Mouse (Mus musculus) frontal cortex, postnatal 25 days (tissue): ENCODE results near the gene Ccdc187.

Source experiments
- DNase-seq, 2 experiments: peaks; one replicate each; pipeline ENCODE4 v3.0.0; 2022; ENCODE audit warnings: low spot score in 2 of 2

Gene Ccdc187

DNA sequence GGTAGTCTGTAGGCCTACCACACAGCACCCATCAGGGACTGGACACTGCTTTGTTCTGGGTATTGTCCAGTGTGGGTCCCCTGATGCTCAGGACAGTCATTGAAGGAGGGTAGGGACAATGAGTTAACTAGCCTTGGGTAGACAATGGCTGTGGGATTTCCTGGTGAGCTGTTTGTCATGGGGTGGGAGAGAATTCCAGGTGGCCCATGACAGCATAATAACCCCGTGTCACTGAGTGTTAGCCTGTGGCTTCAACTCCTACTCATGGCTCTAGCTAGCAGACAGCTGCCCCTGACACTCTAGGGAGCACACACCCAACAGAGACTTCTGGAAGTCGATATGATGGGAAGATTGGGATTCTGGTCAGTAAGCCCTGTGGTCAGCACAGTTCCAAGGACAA is at the start of gene Ccdc187:
Gene Ccdc187 (minus strand): TSS at position 101 of the 400 bp plus-strand sequence.
- DNase-seq, result no peak

GRCm38 (mm10) chr2:26342609-26343490 is 48.5 kb upstream of the Ccdc187 start:
- no peak for DNase-seq

- DNase-seq, result peak; percentile 55 to 59
Measured at GRCm38 (mm10) chr2:26342044-26342443, 47.7 kb upstream of the Ccdc187 start.

DNA sequence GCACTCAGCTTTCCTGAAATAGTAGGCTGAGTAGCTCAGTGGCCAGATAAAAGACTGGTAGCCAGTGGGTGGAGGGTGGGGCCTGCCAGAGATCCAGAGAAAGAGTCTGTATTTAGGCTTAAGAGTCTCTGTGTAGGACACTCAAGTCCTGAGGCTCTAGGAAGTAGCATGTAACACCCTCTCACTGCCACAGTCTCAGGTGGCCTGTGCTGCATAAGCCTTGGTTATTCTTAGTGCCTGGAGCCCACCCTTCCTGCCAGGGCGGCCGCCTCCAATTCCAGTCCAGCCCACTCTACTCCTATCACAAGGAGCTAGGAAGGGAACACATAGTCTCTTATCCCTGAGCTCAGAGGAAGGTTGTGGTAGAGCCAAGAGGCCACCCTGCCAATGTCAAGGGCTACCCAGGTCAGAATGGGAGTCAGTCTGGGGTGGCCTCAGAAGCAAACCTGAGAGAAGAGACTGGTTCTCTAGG is 47.2 kb upstream of the Ccdc187 start:
- peak in 1 of 2 experiments; percentile 43 for DNase-seq

DNA sequence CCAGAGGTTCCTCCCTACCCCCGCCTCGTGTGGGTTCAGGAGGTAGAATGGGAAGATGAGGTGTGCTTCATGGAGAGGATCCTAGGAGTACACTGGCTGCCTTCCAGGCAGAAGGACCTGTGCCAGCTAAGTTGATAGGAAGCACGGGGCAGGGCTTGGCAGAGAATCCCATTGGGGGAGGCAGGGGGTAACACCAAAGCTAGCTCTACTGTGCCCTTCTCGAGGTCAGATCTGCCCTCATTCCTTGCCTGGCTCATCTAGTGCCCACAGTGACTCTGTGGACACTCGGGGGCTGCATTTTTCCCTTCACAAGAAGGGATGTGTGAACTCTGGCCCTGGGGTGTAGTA is 44.8 kb upstream of the Ccdc187 start:
- DNase-seq, result no peak

DNA sequence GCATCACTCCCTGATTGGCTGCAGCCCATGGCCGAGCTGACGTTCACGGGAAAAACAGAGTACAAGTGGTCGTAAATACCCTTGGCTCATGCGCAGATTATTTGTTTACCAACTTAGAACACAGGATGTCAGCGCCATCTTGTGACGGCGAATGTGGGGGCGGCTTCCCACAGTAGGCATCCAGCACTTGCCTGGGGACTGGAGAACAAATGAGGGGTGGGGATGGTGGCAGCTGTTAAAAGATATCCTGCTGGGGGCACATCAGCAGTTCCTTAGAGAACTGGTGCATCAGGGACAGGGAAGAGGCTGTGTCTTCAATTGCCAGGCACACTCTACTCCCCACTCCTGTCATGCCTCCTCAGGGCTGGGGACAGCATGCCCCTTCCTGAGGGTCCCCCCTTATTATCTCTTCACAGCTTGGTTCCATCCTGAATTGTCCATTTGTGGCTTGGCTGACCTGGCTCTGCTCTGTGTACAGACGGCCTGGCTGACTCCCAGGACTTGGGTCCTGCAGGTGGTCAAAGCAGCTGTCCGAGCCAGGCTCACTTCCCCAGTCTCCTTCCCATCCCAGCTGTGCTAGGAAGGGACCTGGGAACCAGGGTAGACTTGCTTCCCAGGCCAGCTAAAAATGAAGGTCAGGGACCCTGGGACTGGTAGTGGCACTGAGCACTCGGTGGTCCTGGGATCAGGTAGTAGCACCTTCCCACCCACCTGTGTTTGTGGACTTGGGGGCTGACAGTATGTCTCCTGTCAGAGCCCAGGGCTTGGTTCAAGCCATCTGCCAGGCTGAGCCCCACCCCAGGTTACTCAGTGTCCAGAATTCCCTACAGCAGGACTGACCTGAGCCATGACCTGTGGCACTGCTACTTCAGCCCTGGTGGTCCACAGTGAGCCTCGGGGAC is 44.2 kb upstream of the Ccdc187 start:
- DNase-seq, result no peak

- no peak for DNase-seq
Measured at GRCm38 (mm10) chr2:26330702-26331101, 36.3 kb upstream of the Ccdc187 start.

DNA sequence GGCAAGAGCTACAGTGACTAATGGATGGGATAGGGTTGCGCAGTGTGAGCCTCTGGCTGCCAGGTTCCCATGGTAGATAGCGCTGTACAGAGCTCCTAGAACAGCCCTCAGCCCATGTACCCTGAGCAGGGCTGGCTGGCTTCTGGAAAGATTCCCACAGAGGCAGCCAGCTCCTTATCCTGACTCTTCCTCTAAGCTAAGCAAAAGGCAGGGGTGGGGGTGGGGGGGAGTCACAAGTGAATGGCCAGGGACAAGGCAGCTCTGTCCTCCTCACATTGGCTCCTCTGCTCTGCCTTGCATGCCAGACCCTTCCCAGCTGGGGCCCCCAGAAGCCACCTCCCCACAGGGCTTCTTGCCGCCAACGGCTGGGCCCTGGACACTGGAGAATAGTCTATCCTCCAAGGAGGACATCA is 35.7 kb upstream of the Ccdc187 start:
- DNase-seq, result no peak

DNA sequence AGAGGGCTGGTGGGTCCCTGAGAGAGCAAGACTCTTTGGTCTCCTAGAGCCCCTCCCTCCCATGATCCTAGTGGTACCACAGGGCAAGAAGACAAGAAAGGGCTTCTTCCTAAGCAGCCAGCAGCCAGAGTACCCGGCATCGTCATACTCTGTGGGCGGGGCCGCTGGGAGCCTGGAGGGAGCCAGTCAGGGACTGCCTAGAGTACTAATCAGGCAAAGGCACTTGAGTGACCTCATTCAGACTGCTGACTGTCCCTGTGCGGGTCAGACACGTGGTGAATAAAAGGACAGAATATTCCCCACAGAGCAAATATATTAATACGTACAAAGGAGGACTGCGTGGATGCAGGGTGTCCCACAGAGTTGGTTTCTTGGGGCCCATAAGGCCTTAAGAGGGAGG is 35.0 kb upstream of the Ccdc187 start:
- peak in 1 of 2 experiments; percentile 15 for DNase-seq

GRCm38 (mm10) chr2:26327852-26328251 is 33.5 kb upstream of the Ccdc187 start:
- DNase-seq, result no peak

DNA sequence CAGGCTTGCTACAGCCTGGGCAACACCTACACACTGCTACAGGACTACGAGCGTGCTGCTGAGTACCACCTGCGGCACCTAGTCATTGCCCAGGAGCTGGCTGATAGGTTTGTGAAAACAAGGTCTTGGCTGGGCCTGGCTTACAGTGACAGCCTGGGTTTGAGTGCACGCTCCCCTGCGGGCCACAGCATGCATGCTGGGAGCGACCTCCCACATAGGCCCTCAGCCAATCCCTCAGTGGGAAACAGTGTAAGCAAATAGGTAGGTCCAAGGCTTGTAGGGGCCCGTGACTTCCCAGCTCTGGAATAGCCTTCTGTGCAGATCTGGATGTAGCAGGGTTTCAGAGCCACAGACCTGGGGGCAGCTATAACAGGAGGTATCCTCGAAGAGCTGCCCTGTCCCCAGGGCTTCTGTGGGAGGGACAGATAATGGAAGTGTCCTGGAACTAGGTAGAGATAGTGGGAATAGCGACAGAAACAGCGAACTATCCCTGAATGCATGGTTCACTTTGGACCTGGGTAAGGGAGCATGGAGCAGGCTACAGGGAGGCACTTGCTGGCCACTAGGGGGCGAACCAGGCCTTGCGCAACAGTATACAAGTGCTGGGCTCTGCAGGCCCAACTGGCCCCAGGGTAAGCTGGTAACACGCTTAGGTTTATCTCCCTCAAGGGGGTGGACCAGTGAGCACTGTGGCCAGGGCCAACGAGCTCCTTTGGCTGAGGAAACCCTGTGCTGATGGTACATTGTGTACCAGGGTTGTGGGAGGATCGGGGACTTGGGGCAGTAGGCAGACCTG is 31.2 kb upstream of the Ccdc187 start:
- DNase-seq, result peak in 1 of 2 experiments; percentile 29

DNA sequence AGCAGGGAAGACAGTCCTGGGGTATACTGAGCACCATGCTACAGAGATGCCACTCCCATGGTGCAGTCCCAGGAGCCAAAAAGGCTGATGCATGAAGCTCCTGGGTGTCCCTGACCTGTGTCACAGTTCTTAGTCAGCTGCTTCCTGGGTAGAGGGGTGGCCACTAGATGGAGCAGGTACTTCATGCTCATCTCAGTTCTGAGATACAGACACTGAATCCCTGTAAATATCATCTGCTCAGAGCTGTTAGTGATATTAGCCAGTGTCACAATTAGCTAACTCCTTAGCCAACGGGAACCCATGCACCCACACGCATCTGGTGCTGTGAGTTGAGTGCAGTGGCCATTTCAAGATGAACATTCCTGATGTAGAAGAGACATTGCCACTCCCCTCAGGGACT is 30.6 kb upstream of the Ccdc187 start:
- no peak for DNase-seq

- no peak for DNase-seq
Measured at GRCm38 (mm10) chr2:26323589-26324325, 29.4 kb upstream of the Ccdc187 start.

DNA sequence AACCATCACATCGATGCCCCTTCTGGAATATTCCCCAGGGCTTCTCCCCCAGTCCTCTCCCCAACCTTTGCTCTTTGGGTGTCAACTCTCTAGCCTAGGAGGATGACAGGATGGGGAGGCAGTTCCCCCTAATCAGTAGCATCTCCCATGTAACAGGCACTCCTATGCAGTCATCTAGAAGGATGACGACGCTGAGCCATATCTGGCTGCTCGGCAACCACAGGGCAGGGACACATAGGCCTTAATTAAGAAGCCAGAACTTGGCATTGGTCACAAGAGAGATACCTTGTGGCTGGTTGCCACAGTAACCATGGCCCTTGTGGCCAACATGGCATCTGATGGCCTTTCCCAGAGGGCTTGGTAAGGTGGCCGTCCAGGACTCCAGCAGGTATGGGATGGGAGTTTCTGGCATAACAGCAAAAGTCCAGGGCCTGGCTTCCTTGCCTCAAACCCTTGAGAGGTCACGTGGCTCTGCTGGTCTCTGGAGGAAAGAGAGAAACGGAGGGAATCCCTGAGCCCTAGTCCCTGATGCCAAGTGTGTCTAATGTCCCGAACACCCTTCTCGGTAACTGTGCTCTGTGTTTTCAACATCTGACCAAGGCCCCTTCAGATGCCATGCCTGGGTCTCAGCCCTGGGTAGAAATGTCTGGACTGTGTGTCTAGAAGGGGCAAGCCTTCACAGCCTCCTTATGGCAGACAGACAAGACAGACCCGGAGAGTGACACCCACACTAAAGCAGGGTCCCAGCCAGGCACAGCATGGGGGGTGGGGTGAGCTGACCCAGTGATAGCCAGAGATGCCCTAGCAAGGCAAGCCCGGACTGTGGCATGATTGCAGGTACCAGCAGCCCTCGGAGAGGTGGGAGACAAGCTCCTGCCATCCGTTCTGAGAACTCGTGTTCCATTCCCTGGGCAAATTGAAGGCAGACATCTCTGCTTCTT is 26.2 kb upstream of the Ccdc187 start:
- no peak for DNase-seq

- DNase-seq, result no peak
Measured at GRCm38 (mm10) chr2:26319519-26320244, 25.3 kb upstream of the Ccdc187 start.

DNA sequence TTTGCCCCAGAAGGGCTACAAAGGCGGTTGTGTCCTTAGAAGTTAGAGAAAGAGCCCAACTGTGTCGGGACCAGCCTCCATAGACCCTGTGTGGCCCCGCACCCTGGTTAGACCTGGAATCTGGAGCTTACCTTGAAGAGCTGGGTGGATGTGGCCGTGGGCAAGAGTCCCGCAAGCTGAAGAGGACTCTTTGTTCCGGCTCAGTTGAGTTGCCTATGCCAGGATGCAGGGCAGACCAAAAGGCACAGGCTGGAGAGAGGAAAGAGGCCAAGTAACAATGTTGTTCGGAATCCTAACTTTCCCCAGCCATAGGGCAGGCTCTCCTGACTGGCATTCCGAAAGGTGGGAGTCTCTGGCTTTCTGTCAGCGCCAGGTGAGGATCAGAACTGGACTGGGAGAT is 24.8 kb upstream of the Ccdc187 start:
- no peak for DNase-seq

DNA sequence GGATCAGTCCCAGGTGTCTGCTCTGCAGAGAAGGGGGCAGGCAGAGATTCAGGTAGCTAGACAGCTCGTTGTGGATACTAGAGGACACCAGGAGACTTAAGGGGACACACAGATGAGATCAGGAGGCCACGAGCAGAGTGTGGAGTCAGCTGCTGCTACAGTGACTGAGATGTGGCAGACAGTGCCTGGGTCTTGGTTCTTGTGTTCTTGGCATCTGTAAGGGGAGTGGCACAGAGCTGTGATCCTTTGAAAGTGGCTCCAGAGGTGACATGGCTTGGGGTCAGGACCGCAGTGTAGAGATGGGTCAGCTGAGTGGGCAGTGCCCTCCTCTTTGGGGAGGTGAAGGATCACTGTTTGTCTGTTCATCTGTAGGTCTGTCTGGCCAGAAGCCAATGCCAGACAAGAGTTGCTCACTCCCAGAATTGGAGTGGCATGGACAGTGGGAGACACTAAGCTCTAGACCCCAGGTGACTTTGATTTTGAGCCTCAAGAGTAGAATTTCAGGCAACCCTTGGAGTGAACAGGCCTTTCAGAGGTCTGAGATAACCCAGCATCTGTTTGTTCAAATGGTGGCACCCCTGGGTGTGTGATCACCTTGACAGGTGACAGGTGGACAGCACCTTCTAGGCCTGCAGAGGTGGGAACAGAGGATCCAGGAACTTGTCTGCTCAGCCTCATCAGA is 23.8 kb upstream of the Ccdc187 start:
- no peak for DNase-seq

DNA sequence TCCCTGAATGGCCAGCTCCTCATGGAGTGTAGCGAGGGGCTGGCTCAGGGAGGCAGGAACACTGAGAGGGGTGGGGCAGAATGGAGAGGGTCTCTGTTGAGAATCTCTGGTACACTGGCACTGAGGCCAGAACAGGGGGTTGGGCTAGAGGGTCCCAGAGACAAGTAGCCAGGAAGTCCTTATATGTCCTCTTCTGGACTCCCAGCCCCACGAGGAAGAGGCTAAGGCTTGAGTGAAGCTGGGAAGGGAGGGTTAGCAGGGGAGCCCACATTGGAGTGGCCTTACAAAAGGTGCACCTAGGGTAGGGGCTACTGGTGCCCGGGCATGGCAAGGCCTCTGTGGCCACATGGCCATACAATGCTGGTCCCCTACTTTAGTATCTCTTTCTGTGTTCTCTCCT is 23.0 kb upstream of the Ccdc187 start:
- no peak for DNase-seq
